Mouse (Mus musculus) embryo, embryonic 11 days (tissue): ENCODE measurements around the gene Eif4g3.

Experiments used
- DNase-seq: peaks from one replicate; pipeline ENCODE4 v3.0.0-alpha.2; 2015

Eif4g3 gene

DNA sequence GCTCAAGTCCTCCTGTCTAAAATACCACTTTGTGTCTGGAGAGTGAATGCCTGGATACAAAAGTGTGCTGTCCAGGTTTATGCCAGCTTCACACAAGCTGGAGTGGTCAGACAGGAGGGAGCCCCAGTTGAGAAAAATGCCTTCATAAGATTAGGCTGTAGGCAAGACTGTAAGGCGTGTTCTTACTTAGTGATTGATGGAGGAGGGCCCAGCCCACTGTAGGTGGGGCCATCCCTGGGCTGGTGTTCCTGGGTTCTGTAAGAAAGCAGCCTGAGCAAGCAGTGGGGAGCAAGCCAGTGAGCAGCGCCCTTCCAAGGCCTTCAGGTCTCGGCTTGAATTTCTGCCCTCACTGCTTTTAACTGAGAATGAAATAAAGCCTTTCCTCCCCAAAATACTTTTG, 175.3 kb downstream of the Eif4g3 start:
- DNase-seq, result no peak

DNA sequence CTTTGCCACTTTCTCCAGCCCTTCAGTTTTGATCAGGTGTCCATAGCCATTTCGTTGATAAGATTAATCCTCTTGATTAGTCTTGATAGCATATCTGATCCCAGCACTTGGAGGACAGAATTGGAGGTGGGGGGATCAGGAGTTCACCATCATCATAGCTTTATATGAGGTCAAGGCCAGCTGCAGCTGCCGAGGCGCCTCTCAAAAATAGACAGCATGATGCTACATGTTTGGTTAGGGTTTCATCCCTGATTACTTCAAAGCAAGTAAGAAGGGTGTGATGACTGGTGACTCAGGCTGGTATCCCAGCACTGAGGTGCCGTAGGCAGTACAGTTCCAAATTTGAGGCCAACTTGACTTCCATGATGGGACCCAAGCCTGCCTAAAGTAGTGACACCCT, 176.6 kb downstream of the Eif4g3 start:
- no peak for DNase-seq

DNA sequence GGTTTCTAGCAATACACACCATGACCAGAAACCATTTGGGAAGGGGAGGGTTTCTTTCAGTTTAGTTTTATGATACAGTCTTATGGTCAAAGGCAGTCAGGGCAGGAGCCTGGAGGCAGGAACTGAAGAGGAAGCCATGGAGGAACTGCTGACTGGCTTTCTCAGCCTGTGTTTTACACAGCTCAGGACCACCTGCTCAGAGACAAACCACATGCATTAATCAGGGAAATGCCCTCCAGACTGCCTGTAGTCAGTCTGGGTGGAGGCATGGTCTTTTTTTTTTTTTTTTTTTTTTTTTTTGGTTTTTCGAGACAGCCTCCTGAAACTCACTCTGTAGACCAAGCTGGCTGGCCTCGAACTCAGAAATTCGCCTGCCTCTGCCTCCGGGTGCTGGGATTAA, 179.9 kb downstream of the Eif4g3 start:
- DNase-seq, result no peak

DNA sequence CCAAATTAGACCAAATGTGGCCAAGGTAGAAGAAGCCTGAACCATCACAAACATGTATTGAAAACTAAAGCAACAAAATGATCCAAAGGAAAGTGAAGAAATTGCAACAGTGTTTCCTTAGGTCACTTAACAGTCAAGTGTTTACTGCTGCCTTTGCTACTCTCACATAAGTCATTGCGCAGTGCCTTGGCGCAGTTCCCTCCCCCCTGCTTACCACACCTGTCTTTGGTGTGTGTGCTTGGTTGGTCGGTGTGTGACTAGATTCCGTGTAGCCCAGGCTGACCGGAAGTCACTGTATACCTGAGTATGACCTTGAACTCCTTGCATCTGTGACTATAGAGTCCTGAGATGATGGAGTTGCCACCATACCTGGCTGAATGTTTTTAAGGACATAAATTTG, 186.6 kb downstream of the Eif4g3 start:
- no peak for DNase-seq

DNA sequence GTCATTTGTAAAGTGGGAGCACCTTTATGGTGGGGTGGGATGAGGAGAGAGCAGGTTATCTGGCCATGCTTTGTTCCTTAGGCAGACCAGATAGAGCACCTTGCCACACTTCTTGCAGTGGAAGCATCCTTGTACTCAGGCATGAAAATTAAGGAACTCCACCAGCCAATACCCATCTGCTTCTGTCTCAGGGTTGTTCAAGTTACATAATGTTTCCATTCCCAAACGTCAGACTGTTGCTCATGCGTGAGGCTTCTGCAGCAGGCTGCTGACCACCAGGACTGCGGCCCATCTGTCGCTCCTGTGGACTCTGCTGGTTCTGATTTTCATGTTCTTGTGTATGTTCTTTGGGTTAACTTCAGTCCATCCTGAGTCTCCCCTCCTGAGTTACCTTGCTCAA, 187.9 kb downstream of the Eif4g3 start:
- DNase-seq, result no peak

DNA sequence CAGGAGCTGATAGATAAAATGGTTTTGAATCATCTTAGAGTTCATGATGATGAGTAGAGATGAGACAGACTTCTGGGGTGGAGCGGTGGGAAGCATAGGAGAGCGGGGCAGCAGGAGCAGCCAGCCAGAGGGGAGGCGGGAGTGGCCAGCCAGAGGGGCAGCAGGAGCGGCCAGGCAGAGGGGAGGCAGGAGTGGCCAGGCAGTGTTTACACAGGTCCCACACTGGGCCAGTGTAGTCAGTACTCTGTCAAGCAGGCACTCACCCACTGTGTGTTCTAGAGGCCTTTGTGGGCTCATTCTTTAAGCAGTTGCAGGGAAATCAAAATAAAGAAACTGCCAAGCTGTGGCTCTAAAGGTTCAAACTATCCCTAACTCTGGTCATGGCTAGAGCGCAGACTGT, 191.2 kb downstream of the Eif4g3 start:
- DNase-seq, result no peak

DNA sequence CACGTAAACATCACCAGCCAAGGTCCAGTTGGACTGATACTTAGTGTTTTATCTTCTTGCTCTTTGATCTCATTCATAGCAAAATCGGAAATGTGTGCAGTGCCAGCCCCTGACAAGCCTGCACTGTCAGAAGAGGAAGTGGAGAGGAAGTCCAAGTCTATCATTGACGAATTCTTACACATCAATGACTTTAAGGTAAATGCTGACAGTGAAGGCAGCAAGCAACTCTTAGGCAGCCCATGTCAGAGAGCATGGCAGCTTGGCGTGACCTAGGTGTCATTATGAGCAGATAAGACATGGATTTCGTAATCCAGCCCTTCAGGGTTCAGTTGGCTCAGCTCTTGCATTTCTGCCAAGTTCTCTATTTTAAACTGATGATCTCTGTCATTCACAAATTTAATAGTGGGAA, 191.8 kb downstream of the Eif4g3 start:
- no peak for DNase-seq

DNA sequence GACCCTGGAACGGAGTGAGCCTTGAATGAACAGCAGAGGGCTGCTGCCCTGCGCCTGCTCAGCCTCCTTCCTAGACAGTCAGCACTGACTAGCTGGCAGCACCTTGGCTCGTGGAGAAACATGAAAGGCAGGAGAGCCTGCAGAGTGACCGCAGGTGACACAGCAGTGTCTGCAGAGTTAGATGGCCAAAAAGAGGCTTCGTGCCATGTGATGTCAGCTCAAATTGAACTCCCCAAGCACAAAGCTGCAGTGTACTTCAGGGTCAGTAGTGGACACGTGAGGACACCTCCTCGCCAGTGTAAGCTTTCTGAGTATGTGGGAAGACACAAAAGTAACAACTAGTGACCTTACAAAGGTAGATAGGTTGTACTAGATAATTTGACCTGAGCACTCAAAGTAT, 193.1 kb downstream of the Eif4g3 start:
- no peak for DNase-seq

DNA sequence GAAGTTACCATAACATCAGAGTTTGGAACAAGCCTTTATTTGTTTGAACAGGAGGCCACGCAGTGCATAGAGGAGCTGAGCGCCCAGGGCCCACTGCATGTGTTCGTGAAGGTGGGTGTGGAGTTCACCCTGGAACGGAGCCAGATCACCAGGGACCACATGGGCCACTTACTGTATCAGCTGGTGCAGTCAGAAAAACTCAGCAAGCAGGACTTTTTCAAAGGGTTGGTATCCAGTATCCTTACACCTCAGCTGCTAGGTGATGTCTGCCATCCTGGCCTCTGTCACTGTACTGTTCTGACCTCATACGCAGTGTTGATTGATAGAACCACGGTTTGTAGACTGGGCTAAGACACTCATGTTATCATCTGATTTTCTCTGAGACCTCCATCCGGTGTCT, 195.2 kb downstream of the Eif4g3 start:
- DNase-seq, result no peak

DNA sequence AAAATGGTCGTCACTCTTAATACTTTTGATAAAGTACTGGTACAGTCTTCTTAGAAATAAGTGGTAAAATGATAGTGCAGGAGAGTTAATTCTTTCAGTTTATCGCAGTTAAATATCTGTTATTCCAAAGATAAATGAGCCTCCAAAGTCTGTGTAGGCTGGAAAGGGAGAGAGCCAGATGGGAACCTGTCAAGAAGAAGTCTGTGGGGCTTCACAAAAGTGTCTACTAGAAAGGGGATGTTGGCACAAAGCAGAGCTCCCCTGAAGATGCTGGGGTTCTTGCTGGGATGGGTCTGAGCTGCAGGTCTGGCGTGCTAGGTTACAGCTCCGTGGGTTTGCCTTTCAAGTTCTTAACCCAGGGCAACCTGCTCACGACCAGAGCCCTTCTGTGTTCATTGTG, 199.7 kb downstream of the Eif4g3 start:
- DNase-seq, result no peak

DNA sequence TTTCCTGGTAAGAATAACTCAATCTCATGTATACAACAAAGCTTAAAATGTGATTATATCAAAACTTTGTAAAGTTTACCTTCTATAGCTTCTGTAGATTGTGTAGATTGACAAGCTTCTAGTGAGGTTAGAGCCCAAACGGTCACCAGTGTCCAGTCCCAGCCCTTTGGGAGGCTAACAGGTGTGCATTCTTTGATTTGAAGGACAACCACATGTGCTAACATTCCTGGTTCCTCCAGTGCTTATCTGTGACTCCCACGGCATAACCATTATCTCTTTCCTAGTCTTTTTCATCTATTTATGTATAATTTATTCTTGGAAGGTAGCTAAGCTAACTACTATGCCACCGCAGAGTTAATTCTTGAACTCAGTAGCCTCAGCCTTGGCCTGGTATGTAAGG, 207.9 kb downstream of the Eif4g3 start:
- no peak for DNase-seq

DNA sequence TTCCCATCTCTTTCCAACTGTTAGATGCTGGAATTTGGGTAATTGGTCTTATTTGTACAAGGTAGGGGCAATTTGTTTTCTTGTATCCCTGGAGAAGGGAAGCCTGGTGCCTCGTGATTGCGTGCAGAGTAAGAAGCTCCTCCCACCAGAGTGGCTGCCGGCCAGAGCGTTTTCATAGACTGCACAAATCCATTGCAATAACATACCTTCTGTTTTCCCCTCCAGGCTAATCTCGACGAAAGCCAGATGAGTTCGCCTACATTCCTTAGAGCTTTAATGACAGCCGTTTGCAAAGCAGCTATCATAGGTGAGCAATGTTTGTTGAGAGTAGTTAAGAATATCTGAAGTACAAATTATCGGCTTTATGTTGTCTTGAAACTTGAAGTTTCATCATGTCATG, 208.9 kb downstream of the Eif4g3 start:
- no peak for DNase-seq

DNA sequence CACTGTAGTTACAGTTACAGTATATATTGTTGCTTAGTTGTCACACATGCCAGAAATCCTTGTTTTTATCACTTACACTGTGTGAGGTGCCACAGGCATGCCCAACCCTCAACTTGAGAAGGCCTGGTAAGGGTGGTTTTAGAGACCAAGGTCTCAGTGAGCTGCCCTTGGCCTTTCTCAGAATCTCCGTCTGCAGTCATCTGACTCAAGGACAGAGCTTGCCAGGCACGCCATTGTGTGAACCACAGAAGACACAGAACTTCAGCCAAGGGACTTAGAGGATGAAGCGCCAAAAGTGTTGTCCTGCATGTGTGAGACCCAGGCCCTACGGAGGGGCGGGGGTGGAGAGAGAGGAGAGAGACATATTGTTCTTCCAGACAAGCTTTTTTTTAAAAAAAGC, 217.3 kb downstream of the Eif4g3 start:
- no peak for DNase-seq

DNA sequence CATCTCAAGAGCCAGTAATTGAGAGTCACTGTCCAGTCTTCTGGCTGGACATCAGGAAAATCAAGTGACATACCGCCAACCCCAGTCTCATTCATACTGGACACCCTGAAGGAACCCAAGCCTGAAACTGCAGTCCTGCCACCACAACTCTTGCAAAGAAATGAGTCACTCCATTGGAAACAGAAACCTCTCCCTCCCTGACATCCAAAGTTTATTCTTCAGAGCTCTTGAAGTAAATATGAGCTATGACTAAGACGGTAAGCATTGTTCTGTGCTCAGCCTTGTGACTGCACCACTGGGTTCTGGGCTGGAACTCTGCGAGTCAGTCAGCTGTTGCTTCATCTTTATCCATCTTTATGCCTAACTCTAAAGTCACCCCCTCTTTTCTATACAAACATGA, 221.0 kb downstream of the Eif4g3 start:
- no peak for DNase-seq

DNA sequence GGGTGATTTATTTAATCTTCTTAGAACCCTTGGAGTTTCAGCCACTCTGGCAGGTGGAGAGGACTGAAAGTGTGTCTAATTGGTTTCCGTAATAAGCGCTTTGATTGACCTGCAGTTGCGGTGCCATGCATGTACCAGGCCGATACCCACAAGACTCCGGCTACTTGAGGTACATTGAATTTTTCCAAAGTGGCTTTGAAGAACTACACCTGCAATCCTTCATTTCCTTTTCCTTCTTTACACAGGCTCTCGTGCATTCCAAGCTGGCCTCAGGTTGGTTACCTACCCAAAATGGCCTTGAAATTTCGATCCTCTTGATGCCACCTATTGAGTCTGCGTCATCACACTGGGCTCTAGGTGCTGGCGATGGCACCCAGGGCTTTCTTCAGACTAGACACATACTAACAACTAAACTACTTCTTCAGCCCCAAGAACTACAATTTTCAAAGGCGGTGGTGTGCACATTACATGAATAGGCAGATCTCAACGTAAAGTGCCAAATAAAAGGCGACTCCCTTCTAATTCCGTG, 222.9 kb downstream of the Eif4g3 start:
- peak; percentile 4 for DNase-seq

DNA sequence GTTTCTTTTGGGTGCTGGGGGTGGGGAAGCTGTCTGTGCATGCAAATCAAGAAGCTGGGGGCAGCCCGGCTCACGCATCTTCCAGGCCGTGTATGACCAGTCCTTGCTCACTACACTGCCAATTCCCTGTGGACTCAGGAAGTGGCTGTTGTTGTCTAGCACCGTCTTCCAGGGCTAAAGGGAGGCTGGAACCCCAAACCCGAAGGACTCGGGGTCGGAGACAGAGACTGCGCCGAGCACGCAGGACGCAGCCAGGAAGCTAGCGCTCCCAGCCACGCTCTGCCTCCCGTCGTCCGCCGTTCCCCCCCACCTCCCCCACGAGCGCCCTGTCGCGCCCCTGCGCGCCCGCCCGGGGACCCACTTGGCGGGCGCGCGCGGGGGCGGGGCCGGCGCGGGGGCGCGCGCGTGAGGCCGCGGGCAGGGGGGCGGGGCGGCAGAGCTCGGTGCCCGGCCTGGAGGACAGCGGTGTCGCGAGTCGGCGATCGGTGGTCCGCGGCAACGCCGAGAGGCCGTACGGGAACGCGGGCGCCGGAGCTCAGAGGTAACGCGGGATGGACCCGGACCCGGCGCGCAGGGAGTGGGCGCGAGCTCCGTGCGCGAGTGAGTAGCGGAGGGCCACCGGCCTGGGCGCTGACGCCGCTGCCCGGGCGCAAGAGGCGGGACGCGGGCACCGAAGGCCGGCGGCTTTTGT, 223.5 kb downstream of the Eif4g3 start, which contains the start of gene Hp1bp3:
TSS of gene Hp1bp3 (plus strand) at position 97 of the 691 bp plus-strand sequence.
- peak; percentile 91 for DNase-seq

DNA sequence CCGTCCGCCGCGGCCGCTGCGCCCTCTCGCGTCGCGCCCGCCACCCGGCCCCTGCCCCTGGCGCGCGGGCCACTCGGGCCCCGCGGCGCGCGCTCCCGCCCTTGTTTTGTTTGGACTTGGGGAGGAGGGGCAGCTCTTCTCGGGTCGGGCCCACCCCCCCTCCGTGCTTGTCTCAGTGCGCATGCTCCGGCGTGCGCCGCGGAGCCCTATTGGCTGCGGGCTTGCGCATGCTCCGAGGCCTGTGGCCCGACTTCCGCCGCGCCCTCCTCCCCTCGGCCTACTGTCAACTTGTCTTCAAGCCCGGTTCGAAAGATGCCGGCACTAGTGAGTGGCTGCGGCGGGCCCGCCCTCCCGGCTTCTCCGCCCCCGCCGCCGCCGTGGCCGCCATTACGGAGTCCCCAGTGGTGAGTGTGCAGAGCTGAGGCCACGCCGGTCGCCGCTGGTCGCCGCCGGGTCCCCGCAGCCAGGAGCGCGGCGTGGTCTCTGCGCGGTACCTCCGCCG, 224.1 kb downstream of the Eif4g3 start:
- DNase-seq, result peak; percentile 98

DNA sequence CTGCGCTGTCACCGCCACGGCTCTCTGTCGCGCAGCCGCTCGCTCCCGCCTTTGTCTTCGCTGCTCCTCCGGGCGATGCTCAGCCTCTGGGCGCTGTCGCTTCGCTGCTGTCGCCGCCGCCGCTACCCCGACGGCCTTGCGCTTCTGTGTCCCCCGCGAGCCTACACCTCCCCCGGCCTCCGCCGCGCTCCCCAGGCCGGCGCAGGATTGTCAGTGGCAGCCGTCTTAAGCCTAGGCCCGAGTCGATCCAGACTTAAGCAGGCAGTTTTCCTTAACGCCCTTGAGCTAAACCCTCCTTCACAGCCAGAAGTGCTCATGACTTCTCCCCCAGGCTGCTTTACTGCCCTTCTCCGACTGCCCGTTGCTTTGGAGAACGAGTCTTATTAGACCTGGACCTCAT, 224.6 kb downstream of the Eif4g3 start:
- no peak for DNase-seq

DNA sequence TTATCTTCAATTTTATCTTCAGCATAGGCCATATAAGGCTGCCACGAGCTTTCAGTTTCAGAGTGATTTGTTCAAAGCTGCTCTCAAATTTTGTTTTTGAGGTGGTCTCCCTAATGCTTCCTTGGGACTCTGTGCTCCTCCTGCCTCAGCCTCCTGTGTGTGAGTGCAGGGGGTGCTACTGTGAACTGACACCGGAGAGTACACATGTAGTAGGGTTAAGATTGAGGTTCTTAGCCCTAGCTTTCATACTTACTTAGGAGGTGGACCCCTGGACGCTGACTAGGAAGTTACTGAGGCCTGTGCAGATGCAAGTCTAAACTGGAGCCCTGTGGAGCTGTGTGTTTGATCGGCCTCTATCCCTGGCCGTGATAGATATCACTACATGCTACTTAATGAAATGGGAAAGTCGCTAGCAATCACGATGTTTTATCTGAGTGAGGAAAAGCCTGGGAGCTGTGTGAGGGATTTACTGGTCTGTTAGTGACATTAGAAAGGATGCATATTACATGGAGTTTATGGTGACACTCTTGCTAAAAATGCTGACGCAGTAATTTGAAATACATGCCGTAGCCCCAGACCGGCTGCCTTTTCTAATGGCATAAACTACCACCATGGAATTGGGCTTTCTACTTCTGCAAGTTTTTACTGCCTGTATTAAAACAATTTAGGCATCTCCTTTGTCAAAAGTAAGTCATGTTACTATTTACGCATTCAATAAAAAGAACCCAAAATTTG, 225.3 kb downstream of the Eif4g3 start:
- DNase-seq, result no peak

DNA sequence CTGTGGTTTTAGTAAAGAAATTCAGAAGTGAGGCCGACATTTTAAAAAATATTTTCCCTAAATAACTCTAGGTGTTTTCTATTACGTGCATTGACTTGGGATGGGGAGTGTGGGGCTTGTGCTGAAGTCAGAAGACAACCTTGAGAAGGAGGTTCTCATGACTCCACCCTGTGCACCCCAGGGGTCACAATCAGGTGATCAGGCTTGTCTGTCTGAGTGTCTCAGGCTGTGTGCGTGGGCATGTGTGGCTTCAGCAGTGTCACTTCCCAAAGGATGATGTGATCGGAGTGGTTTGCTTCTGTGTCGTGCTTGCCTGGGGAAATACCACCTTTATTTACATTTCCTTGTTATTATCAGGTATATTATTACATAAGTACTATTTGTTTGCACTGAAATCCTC, 226.5 kb downstream of the Eif4g3 start:
- DNase-seq, result no peak

DNA sequence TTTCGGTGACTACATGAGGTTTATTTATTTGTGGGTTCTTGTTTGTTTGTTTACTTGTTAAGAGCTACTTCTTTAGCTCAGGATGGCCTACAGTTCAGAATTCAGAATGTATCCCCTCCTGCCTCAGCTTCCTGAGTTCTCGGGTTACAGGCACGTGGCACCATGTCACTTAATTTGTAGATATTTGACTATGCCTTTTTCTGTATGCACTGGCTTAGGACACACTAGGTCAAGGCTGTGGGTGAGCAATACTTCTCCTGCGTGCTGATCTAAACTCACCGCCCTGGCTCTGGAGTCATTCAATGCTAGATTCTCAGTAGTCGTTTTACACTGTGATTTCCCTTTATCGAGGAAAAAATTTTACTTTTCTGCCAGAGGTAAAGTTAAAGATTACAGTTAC, 227.9 kb downstream of the Eif4g3 start:
- DNase-seq, result no peak

DNA sequence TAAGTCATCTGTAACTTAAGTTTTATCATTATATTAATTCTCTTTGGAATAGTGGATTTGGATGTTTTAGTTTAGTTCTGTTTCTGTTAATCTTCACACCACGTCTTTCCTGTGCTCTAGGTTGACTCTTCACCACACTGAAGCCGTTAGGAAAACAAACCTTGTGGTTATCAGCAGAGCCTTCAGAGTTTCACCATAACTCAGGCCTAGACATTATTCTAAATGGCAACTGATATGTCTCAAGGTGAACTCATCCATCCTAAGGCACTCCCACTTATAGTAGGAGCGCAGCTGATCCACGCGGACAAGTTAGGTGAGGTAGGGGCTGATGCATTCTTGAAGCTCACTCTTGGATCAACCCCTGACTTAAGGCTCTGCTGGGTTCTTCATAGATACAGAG, 228.6 kb downstream of the Eif4g3 start:
- no peak for DNase-seq

DNA sequence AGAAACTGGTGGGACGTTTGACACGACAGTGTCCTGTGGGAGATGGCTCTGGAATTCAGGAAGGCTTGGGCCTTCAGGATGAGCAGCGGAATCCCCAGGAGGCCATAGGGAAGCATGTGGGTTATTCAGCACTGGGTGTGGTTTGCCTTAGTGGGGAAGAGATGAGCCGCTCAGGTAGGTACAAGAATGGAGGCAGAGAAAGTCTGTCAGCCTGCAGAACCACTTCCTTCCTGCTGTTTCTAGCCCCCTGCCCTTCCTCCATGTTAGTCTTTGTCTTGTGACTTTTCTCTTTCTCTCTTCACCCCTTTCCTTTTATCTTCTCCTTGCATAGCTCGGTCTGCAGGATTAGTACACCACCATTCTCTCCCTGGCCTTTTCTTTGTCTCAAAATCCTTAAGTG, 229.6 kb downstream of the Eif4g3 start:
- DNase-seq, result no peak

DNA sequence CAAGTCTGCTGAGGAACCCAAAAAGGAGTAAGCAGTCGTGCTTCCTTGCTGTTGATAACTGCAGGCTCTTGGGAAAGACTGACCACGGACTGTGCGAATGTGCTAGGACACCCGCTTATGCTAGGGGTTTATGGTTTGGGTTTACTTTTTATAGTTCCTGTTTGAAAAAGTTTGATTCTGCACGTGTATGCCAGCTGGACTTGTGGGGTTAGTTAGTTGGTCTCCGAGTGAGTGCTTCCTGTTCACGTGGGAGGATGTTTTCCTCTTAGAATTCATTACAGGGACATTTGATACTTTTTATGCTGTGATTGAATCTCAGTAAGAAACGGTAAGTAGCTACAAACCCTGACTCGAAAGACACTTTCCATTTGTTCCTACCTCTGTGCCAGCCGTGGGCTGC, 230.8 kb downstream of the Eif4g3 start:
- no peak for DNase-seq
